Mouse (Mus musculus) neutrophil, adult 5-6 weeks (primary cell): ENCODE data around the gene Rere. TPM values are rescaled to one million over a fixed set of nuclear protein-coding genes. Genes with fewer than 3 reads are reported as not detected.

Experiments used
- ATAC-seq: fragments of 151-379, 151-347 bp; 2 replicates; pipeline ENCODE4 v1.8.0; 2017; ENCODE audit warnings: mild to moderate bottlenecking, moderate TSS enrichment; ENCODE audit not compliant: insufficient number of reproducible peaks, poor library complexity, low FRiP score, severe bottlenecking; ENCODE audit errors: extremely low read depth
- total RNA-seq: library from RNA; stranded (forward); fragments of 200-1000 nt; gene quantifications from 2 replicates; pipeline ENCODE4 v1.2.3, GENCODE M21; 2017

Rere gene
- 59.2 and 59.4 TPM in 2 replicates for total RNA-seq

- ATAC-seq = peak; percentile 99
Observed at GRCm38 (mm10) chr4:150281018-150281761, at the start of gene Rere. Gene Rere (plus strand): TSS chr4:150281646.

- ATAC-seq = no peak
Observed at GRCm38 (mm10) chr4:150231871-150232270, 49.6 kb upstream of the Rere start.

- no peak for ATAC-seq
Observed at GRCm38 (mm10) chr4:150234599-150235327, 46.7 kb upstream of the Rere start.

- ATAC-seq = no peak
Observed at GRCm38 (mm10) chr4:150235585-150235984, 45.9 kb upstream of the Rere start.

- no peak for ATAC-seq
Observed at GRCm38 (mm10) chr4:150236031-150236430, 45.4 kb upstream of the Rere start.

- peak; percentile 84 for ATAC-seq
Observed at GRCm38 (mm10) chr4:150236521-150237481, 44.6 kb upstream of the Rere start, which contains the start of gene Eno1. Gene Eno1 (plus strand): TSS chr4:150236721.

DNA sequence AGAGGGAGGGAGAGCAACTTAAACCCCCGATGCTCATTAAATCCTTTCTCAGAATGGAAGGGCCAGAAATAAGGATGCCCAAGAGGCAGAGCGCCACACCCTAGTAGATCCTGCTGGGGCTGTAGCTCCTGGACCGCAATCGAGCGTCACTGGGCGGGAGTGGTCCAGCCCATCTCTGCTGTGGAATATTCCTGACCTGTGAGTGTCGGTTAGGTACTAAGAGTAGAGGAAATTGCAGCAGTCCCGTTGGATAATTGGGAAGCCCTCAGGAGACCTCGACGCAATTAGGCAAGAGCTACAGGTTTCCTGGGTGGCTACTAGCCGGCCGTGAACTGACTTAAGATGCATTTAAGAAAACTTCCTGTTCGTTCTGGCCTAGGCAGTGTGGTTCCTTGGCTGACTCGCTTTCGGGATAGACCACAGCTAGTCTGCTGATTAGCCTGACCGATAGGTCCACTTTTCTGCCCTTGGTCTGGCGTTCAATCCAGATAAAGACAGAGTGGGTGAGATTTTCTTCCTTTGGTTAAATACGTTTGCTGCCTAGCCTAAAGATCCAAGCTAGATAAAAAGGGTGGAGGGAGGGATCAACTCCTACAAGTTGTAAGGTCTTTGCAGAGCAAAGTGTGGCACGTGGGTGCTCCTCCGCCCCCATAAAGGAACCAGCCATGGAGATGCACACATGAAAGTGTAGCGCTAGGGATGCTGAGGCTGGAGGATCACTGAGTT is 43.6 kb upstream of the Rere start:
- ATAC-seq = no peak

DNA sequence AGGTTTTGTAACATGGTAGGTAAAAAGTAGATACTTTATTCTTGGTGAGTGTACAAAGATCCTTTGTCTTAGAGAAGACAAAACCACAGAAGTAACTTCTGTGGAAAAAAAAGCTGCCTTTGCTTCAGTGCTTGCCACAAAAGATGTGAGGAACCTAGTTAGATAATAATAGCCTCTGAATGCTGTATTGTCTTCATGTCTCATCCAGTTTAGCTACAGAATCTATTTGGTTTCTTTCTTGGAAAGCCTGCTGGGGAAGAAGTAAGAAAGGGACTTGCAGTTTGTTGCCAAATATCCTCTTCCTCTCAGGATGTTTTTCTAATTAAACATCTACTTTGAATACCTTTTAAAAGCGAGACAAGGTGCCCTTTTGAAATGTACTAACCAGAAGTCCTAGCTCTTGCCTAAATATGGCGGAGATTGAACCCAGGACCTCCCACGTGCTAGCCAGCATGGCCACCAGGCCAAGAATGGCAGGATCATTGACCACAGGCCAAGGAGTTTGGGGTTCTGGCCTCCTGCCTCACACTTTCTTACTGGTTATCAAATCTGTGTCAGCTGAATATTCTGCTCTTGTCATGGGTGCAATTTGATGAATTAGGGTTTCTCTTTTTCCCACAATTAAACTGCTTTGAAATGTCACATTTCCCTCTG is 42.9 kb upstream of the Rere start:
- ATAC-seq = no peak

- ATAC-seq = no peak
Observed at GRCm38 (mm10) chr4:150239087-150239480, 42.4 kb upstream of the Rere start.

- no peak for ATAC-seq
Observed at GRCm38 (mm10) chr4:150239503-150239902, 41.9 kb upstream of the Rere start.

DNA sequence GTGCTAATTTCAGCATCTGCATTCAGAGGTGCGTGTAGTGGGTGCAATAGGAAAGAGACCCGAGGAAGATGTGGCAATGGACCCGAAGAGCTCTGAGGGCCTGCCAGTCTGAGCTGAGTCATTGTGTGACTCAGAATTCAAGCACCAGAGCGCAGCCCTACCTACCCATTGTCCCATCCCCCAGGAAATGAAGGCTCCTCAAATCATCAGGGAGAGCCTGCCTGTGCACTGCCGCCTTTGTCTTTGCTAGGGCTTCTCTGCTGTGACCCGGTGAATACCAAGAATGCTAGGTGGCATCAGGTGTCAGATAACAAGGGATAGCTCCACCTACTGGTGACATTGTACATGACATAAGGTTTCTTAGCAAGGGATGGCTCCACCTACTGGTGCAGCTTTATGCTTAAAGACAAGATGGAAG is 41.5 kb upstream of the Rere start:
- ATAC-seq = peak; percentile 77

GRCm38 (mm10) chr4:150240381-150240886 is 41.0 kb upstream of the Rere start:
- no peak for ATAC-seq

GRCm38 (mm10) chr4:150241708-150242107 is 39.7 kb upstream of the Rere start:
- no peak for ATAC-seq

GRCm38 (mm10) chr4:150242745-150243144 is 38.7 kb upstream of the Rere start:
- peak; percentile 27; the same call in 1 of the 2 replicates for ATAC-seq

DNA sequence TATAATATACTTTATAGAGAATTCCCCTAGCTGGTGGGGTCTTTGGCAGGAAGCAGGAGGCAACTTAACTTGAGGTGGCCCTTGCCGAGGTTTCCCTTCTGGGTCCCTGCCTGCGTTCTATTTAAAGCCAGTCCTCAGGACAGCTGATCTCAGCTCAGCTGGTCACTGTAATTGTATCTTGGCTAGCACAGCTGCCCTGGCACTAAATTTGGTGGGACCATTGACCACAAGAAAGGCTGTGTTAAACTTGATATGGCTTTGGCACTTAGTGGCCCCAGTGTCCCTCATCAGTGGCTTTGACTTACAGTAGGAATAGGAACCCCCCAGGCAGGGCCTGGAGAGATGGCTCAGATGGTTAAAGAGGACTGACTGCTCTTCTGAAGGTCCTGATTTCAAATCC is 35.6 kb upstream of the Rere start:
- no peak for ATAC-seq

GRCm38 (mm10) chr4:150248009-150248408 is 33.4 kb upstream of the Rere start:
- ATAC-seq = peak; percentile 89

DNA sequence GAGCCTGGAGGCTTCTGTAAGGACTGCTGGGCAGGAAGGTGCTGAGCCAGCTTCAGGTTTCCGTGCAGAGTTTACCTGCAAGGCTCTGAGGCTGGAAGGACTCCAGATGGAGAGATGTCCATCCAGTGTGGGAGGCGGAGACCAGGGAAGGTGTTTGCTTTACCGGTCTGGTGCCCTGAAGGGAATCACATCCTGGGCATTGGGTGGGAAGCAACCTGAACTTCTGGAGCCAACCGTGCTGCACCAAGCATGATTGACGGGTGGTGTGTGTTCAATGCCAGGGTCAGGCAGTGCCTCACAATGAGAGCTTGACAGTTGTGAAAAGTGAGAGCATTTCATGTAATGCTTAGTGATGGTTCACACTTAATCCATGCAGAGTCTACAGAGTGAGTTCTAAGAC is 32.5 kb upstream of the Rere start:
- ATAC-seq = no peak

DNA sequence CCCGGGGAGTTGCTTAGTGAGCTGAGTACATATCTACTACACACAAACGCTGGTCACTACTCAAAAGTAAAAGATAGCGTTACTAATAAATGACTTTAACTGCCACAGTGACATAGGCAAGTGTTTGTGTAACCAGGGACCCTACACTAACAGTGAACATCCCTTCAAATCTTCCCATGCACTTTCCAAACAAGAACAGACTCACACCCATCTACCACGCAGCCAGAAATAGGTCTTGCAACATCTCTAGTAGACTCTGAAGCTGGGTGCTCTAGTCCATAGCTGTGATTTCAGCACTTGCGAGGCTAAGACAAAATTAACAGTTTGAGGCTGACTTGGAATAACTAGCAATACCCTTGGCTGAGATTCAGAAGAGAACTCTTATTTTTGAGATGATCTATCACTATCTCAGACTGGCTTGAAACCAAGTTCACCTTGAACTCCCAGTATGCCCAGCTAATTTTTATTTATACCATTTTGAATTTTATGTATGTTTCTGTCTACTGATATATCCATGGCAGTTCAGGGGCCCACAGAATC is 31.6 kb upstream of the Rere start:
- ATAC-seq = no peak
